Mouse (Mus musculus): ENCODE measurements at regions not wholly inside any gene's neighbourhood (a gene's known extent, or its start where the extent isn't known, plus 50 kb on each side); places are given as distances from the start of the nearest gene placed in this dataset.

GRCm38 (mm10) chr2:124920265-124920664, 147.7 kb upstream of the Slc24a5 start:
- TF ChIP-seq CTCF (IDR thresholded peaks at IDR 0.05; ENCODE audit: borderline replicate concordance, control insufficient read depth, extremely low read depth, insufficient read depth, low read length, poor library complexity) (no peak), POLR2A (IDR thresholded peaks at IDR 0.05; ENCODE audit: control insufficient read depth, extremely low read depth, insufficient read depth, low read length, poor library complexity) (no peak)
